Mouse (Mus musculus): ENCODE results near the gene Nek11.

The Nek11 gene

DNA sequence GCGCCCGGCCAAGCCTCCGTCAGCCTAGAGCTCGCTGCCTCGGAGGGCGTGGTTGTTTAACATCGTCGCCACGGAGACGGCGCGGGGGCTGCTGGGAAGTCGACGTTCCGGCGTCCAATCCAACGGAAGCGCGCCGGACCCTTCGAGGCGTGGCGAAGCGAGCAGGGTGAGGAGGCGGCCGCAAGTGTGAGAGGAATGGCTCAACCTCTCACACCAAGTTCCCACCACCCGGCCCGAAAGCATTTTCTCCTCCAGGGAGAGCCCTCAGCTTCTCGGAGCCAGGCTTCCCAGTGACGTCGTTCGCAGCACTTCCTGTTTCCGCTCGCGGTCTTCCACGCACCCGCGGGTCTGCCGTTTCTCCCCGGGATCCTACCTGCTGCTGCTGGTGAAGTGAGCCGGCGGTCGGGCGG, at the start of gene Nek11, which contains the start of gene Aste1:
Gene Nek11, minus strand, starts transcription at position 307 of the 410 bp plus-strand sequence.
Gene Aste1, plus strand, starts transcription at position 175 of the 410 bp plus-strand sequence.
- peak; percentile 89 for DNase-seq (ENCODE audit: low read depth, low spot score)

DNA sequence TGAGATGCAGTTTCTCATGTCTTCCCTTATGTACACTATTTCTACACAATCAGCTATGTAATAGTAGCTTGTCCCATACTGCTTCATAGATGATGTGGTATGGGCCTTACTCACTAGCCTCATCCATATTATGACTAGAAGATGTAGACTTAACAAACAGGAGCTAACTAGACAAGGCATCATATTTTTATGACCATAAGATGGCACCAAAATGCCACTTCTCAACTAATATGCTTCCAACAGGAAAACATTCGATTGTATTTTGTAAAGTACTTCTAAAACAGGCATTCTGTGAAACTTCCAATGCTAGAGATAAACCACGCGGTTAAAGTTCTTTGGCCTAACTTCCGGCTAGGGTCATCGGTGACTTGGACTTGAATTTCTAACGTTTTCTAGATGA, 13.2 kb upstream of the Nek11 start:
- DNase-seq (ENCODE audit: low read depth, low spot score): no peak

DNA sequence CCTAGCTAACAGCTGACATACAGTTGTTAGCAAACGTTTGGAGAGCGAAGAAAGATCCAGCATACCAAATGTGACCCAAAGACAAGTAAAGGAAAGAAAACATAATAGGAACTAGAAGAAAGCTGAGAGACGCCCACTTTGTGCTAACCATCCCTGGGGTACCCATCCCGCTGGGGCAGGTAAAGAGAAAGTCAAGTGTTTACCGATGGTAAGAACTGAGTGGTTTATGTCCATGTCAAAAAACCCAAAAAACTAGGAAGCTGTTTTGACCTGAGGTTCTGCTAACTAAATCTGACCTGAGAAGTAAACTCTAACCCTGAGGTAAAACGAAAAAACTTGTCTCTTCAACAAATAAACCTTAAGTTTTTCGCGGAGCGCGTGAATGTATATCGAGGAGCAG, 604 bp downstream of the Nek11 start:
- no peak for DNase-seq (ENCODE audit: low read depth, low spot score)

DNA sequence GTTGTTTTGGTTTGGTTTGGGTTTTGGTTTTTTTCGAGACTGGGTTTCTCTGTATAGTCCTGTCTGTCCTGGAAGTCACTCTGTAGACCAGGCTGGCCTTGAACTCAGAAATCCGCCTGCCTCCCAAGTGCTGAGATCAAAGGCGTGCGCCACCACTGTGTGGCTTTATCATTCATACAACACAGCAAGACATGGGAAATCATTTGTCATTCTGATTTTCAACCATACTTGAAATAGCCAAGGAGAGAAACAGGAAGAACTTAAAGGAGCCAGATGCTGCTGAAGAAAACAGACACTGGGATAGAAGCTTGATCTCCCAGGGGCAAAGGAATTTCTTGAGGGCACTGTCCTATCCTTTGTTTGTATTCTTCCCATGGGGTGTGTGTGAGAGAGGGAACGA, 4.7 kb downstream of the Nek11 start:
- DNase-seq (ENCODE audit: low read depth, low spot score): no peak

DNA sequence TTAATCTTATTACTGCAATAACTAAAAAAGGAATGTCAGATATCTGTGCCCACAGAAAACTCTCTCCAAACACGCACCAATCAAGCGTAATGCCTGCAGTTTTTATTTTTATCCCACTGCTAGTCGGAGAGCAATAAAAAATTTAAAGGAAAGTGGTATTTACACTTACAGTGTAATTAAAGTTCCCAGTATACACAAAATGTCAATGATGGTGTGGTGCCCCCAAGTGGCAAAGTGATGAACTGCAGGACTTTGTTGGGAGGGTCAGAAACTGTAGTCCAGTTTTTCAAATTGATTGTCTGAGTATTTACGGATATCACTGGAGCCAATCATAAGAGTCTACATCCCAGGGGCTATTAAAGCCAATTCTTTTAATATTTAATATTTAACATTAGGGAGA, 6.0 kb downstream of the Nek11 start:
- peak; percentile 41 for DNase-seq (ENCODE audit: low read depth, low spot score)

DNA sequence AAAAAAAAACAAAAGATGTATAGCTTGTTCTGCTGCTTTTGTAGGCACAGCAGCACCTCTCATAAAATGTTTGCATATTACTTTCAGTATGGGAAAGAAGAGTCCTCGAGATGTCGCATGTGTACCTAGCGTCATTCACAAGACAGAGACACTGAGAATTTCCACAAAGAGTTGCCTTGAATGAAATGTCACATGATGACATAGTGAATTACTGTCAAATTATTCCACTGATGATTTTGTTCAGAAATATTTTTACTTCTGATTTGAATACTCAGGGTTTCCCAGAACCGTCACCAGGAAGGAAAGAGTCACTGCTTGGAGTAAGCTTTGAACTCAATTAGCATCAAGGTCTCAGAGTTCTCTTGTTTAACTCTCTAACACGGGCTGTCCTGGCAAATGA, 7.9 kb downstream of the Nek11 start:
- no peak for DNase-seq (ENCODE audit: low read depth, low spot score)

DNA sequence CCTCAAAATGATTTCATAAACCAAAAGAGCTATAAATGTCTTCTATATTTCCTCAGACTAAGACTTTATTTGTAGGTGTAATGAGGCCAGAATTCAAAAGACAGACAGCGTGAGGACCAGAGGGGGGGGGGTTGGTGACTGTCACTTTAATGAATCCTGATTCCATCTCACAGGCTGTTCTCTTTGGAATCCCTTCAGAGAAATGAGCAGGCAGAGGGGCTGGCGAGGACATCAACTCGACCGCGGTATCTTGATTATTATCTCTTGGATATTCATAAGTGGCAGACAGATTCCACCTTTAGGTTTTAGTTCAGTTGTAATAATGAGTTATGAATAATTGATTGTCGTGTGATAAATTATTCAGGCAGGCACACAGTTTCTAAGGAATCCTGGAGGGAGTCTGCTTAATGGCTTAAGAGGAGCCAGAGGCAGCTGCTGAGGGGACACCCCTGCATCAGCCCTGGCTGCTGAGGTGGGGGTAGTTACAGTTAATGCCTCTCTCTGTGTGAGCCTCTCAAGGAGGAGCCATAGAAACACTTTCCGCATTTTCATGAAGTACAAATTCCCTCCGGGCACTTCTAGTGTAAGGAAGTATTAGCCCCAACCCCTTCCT, 15.7 kb downstream of the Nek11 start:
- DNase-seq (ENCODE audit: low read depth, low spot score): no peak

DNA sequence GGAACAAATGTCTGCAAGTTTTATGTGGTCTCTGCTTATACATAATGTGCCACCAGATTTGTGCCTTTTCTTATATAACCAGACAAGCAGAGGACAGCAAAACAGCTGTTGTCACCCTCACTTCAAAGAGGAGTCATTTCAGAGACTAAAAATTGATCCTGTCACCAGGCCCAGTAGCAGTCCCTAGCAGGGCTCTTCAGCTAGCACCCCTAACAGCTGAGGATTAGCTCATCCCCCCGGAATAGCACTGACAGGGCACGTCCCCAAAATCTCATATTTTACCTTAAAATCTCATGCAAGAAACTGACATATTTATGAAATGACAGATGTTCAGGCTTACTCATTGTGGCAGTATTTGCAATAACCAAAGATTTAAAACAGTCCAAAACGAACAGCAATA, 17.7 kb downstream of the Nek11 start:
- DNase-seq (ENCODE audit: low read depth, low spot score): no peak

DNA sequence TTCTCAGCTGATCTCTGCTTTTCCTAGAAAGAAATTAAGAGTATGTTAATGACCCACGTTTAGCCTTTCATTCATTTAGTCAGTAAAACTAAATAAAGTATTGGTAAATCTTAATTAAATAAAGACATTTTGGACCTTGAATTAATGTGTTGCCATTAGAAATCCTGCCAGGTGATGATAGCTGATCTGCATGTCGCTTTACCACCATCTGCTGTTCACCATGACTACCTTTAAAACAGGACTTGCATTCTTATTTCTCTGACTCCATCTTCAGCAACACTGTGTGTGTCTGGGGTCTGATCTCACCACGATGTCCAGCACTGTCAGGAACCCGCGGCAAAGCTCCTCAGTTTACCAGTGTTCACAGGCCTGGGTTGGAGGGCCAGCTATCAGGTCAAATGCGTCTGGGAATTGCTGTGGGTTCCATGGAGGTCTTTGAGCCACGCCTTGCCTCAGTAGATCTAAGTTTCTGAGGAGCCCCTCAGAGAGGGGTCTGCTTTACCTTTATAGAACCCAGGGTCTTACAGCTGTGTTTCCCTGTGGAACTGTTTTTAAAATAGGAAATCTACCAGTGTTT, 18.3 kb downstream of the Nek11 start:
- no peak for DNase-seq (ENCODE audit: low read depth, low spot score)

DNA sequence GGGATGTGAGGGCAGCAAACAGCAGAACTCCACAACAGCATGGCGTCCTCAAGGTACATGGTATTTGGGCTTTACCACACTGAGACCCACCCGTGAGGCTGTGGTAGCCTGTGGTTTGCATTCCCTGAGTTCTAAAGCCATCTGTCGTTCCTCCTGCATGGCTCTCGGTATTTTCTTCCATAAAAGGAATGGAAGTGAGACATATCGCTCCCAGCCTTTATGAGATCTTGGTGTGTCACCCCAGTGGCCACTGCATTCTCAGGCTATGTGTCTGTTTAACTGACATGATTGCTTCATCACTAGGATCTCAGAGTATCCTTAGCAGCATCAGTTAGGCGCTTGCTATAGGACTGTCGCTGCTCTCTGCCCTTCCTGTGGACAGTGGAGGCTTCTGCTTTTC, 18.9 kb downstream of the Nek11 start:
- no peak for DNase-seq (ENCODE audit: low read depth, low spot score)

DNA sequence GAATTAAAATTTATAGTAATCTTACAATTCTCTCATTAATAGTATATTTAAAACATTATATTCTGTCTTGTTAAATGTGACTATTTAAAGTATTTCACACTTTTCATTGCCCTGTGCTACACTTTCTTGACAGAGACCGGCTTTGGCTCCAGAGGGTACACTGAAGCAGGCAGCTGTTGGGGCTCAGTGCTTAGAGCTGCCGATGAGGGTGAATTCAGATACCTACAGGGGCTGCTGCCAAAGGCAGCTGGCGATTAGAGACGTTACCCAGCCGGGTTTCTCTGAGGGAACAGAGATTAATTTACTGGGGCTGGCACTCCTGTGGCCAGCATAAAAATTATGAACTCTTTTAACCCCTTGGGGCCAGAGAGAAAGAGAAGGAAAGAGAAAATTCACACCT, 21.0 kb downstream of the Nek11 start:
- DNase-seq (ENCODE audit: low read depth, low spot score): no peak

DNA sequence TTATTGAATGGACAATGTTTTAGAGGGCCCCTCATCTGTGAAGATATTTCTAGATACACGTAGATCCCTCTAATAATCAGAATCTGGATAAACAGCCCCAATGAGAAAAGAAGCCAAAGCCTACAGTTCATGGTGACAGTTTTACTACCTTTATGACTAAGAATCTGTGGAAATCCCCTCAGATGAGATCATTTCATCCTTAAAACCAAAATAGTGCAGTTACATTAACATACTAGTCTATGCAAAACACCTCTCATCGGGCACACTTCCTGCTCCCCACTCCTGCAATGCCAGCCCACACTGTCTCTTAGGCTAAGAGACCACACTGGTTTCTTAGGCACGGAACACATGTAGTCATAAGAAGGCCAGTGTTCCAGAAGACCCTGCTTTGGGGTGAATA, 26.7 kb downstream of the Nek11 start:
- DNase-seq (ENCODE audit: low read depth, low spot score): no peak

DNA sequence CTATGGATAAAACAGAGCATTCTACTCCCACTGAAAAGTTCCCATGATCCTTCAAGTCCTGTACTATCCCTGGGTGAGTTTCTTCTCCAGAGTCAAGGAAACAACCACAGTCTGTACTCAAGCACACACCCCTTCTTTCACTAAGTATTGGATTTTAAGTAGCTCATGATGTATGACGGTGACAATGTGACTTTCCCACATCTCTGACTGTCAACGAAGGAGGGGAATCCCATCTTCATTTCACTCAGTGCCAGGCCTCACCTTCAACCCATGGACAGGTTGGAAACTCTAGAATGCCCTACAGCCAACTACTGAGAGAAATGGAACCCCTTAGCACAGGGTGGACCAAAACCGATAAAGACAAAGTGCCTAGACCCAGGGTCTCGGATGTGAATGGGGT, 29.1 kb downstream of the Nek11 start:
- DNase-seq (ENCODE audit: low read depth, low spot score): no peak

DNA sequence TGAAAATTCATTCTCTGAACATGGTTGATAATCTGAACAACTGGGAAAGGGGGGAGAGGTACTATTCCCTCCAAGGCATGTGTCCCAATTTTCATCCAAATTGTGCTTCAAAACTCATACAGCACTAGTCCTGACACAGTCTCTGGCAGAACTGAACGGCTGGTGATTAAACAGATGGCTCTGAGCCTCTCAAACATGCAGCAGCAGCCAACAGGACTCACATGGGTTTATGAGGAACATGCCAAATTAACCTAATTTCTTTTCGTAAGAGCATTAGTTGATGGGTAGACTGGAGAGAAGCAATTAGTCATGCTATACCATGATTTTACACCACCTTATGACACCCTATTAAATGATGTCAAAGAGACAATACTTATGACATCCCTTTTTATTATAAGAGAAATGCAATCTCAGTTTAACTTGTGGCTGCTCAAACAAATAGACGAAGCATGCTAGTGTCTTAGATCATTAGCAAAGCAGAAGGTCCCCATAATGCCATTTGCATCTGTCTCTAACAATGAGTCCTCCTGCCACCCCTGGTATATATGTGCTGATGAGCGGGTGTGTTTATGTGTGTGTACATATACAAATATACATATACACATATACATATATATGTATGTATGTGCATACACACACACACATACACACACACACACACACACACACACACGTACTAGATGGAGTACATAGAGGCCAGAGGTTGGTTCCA, 31.6 kb downstream of the Nek11 start:
- DNase-seq (ENCODE audit: low read depth, low spot score): no peak

DNA sequence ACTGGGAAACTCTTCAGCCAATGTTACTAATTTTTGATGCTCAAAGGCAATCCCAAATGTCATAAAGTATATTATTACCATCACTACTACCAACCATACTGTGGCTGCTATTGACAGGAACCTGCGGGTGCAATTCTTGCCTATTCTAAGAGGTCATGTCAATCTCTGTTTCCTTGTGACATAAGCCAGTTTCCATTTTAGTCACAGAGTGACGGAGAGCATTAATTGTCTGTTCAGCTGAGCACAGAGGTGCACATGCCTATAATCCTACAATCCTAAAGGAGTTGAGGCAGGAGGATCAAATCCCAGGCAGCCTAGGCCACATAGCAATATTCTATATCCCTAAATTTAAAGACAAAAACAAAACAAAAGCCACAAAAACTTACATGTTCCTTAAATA, 33.1 kb downstream of the Nek11 start:
- DNase-seq (ENCODE audit: low read depth, low spot score): no peak

DNA sequence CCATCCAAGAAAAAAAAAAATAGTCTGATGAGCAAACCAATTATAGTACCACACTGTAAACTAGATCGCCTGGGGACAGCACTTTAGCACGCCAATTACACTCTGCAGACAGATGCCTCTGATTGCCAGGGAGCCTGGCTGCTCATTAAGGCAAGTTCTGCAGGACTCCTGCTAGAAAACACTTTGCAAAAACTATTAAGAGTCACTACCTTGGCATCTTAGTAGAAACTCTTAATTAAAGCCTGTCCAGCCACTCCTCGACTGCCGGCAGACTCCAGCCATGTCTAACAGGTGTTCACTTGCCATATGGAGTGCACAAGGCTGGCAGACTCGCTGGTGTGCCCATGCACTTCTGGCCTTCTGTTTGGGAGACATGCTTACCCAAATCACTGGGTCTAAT, 46.3 kb downstream of the Nek11 start:
- DNase-seq (ENCODE audit: low read depth, low spot score): no peak

DNA sequence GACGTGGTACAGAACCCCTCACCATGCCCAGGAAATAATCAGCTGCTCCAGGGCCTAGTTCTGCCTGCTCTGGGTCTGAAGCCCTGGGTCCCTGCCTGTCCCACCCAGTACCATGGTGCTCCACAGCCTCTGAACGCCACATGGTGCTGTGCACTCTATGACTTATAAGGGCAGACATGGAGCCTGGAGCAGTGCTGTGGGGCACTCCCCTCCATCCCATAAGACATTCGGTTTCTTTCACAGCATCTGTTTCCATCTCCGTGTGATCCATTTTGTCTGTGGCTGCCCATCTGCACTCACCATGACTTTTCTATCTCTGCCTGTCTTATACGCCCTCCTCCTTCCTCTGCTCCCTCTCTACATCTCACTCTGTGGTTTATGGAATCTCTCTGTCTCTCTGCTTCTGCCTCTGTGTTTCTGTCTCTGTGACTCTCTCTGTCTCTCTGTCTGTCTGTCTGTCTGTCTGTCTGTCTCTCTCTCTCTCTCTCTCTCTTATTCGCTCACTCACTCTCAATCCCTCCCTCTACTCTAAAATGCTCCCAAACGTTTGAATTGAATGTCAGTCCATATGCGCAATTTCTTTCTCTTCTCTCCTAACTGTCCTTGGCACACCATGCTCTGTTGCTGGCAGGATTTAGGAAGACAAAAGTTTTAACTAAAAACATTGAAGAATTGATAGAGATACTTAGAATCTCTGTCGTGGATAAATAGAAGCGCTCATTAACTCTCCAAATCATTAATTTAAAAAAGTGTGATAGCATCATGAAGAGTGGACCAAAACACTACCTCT, 46.9 kb downstream of the Nek11 start:
- no peak for DNase-seq (ENCODE audit: low read depth, low spot score)

DNA sequence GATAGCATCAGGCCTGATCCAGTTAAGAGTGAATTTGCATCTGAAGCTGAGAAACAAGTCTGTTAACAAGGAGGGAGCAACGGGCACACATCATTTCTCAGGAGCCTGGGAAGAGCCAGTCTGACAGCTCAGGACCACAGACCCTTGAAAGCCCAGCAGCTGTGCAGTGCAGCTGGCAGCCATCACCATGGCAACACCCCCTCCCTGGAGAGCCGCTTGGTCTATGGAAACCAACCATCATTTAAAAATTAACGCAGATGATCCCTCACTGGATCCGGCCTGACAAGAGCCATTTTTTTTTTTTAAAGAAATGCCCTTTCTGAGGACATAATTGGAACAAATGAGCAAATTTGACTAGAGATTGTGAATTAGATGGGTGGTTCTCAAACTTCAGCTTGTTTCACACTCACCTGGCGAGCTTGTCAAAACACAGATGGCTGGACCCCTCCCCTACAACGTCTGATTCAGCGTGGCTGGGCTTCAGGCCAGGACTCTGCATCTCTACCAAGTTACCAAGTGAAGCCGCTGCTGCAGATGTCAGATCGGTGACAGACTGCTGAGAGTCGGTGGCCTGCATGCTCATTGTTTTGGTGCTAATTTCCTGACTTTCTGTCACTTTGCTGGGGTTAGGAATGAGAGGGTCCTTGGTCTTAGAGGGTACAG, 52.2 kb downstream of the Nek11 start:
- DNase-seq (ENCODE audit: low read depth, low spot score): peak; percentile 9

DNA sequence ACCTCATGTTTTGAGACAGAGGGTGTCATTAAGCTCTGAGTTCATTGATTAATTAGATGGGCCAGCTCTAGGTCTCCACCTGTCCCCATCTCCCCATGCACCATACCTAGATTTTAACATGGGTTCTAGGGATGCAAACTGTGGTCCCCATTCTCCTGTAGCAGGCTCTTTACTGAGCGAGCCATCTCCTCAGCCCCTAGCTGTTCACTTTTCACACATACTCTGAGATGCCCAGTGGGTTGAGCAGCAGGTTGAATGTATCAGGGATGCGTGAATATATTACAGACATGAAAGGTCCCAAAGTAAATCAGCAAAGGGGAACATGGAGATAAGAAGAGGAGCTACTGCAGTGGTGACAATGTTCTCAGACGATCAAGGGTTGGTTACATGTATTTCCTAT, 52.8 kb downstream of the Nek11 start:
- no peak for DNase-seq (ENCODE audit: low read depth, low spot score)

DNA sequence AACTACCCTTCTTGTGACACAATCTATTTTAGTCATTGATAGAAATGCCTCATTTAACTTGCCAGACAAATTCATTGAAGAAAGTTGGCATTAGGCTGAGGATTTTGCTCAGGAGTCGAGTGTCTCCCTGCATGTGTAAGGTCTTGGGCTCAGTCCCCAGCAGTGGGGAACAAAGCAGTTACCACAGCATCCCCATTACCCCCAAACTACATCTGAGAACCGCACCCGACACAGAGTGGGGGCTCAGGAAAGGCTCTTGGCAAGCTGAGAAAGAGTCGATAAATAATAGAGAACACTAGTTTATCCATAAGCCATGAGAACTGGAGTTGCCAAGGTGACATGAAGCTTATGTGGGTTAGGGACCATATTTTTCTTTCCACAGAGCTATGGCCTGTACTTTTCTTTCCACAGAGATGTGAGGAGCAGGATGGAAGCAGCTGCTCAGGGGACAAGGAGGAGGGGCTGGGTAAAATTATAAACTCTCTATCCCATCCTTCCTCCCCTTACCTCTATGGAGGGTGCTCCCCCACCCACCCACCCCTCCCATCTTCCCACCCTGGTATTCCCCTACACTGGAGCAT, 62.8 kb downstream of the Nek11 start:
- DNase-seq (ENCODE audit: low read depth, low spot score): no peak

DNA sequence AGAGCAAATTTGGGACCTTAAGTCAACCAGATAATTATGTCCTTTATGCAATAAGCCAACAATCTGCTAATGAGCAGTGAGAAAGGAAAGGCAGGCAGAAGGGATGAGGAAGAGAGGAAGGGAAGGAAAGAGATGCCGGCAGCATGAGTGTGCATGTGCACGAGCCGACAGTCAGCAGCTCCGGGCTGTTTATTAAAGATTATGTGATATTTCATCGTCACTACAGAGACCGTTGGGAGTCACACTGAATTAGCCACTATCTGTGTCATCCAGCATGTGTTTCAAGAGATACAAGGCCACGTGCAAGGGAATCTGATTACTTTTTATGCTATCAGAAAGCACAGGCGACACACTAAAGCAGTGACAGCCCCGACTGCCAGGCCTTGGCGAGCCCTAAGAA, 73.5 kb downstream of the Nek11 start:
- DNase-seq (ENCODE audit: low read depth, low spot score): no peak

DNA sequence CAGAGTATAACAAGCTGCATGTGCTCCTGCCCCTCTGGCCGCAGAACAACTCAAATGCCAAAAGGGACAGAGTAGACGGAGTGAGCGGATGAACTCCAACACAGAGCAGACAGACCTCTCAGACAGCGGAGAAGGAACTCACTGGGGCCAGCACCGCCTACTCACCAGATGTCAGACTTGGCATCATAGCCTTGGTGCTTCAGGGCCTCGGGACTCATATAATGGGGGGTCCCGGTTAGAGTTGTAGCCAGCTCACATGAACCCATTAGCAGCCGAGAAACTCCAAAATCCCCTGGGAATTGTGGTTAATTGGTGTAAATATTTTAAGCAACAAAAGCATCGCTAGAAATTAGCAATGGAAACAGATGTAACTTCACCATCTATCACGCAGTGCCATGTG, 82.1 kb downstream of the Nek11 start:
- no peak for DNase-seq (ENCODE audit: low read depth, low spot score)

All from embryo, embryonic 11.5 days (tissue).